Mouse (Mus musculus): ENCODE data around the gene Cdh4.

DNA sequence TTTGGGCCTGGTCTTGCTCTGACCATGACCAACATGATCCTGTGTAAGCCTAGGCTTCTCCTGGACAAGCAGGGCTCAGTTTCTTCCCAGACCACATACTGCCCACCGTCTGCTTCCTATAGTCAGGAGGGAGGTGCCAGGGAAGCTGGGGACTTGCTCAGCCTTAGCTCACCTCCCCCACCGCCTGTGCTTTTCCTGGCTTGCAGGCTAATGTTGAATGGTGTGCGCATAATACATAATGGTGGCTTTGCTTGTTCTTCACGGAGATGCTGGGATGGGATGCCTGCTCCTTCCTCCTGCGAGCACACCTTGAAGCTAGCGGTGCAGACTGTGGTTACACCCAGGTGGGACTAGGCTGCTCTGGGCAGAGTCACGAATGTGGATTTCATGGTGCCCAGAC, 84.7 kb downstream of the Cdh4 start:
- no peak for TF ChIP-seq POLR2A (IDR thresholded peaks at IDR 0.05; ENCODE audit: control insufficient read depth, low read depth, low read length)
- TF ChIP-seq CTCF (IDR thresholded peaks at IDR 0.05; ENCODE audit: control insufficient read depth, insufficient read depth, insufficient replicate concordance, low read depth, low read length): no peak

Measured in testis, adult 2 months (tissue).